Mouse (Mus musculus) adrenal gland, adult 18-20 months (tissue): ENCODE results near the gene Zbtb46. TPM values are rescaled to one million over a fixed set of nuclear protein-coding genes. Genes with fewer than 3 reads are reported as not detected.

Experiments
- DNase-seq, 2 experiments: peaks; one replicate each; pipeline ENCODE4 v3.0.0; 2021 to 2022; ENCODE audit warnings: low spot score in 2 of 2
- total RNA-seq, 2 experiments: library from RNA; stranded (reverse); gene quantifications; 1 replicate in 1 of 2; 2 replicates in 1 of 2; pipeline ENCODE4 v1.2.3; 2021

The Zbtb46 gene
- total RNA-seq, 2 experiments from 2014 or later = 12.0 to 16.2 TPM

DNA sequence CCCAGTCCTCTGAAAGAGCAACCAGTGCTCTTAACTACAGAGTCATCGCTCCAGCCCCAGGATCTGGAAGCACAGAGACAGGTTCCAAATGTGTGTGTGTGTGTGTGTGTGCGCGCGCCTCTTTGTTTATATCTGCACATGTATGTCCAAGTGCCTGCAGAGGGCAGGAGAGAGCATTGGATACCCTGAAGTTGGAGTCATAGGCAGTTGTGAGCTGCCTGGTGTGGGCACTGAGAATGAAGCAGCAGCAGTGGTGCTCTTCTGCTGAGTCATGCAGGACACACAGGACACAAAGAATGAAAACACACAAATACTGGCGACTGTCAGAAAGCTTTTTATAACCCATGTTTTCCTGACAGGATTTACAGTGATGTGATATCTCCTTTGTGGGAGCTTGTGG is 89.2 kb downstream of the Zbtb46 start:
- DNase-seq = no peak

DNA sequence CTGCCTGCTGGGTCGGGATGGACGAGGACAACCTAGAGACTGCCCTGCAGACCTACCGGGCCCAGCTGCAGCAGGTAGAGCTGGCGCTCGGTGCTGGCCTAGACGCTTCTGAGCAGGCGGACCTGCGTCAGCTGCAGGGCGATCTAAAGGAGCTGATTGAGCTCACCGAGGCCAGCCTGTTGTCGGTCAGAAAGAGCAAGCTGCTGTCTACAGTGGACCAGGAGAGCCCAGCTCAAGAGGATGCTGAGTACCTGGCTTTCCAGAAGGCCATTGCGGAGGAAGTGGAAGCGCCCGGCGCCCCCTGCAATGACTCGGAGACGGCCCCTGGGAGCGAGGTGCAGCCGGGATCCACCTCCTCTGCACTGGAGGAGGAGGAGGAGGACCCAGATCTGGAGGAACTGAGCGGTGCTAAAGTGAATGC is 93.6 kb downstream of the Zbtb46 start:
- DNase-seq = peak in 1 of 2 experiments; percentile 26

DNA sequence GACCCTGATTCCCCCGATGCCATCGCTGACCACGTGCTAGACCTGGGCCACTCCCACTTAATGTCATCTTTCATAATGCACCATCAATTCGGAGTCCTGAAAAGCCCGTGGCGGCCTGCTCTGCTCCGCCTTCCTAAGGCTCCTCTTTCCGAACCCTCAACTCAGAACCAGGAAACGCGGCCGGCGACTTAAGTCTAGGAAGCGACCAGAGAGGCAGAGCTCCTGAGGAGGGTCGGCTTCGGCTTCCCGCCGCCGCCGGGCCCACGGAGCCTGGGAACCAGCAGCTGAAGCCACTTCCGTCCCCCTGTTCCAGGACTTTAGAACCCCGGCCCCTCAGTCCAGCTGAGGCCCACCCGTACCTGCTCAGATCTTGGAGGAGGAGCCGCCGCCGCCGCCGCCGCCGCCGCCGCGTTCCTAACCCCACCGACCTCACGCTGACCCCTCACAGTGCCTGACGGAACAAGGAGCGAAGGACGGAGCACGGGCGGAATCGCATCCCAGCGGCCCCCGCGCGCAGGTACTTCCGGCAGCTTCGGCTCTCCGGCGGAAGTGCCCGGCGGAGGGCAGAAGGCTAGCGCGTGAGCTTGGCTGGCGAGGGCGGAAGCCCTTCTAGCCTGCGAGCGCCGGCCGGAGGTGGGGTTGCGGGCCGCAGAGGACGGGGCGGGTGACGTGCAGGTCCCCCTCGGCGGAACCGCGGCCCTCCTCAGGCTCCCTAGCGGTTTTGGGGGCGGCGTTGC is 94.2 kb downstream of the Zbtb46 start, which contains the start of the genes Zgpat and Arfrp1:
Zgpat (plus strand) TSS at position 69 of the 737 bp plus-strand sequence.
Arfrp1 (minus strand) TSS at position 545 of the 737 bp plus-strand sequence.
- peak; percentile 82 to 85 for DNase-seq

DNA sequence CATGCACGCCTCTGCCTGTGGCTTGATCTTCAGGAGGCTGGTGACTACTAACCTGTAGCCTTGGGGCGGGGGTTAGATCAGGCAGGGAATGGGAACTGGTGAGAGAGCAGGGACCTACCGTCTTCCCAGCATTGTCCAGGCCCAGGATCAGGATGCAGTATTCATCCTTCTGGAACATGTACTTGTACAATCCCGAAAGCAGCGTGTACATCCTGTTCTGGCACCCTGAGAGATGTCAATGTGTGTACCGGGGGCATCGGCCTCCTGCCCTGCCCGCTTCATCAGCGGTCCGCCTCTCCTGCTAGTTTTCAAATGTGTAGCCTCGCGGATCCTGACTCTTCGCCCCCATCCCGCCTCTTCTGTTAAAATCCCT is 94.8 kb downstream of the Zbtb46 start:
- no peak for DNase-seq

DNA sequence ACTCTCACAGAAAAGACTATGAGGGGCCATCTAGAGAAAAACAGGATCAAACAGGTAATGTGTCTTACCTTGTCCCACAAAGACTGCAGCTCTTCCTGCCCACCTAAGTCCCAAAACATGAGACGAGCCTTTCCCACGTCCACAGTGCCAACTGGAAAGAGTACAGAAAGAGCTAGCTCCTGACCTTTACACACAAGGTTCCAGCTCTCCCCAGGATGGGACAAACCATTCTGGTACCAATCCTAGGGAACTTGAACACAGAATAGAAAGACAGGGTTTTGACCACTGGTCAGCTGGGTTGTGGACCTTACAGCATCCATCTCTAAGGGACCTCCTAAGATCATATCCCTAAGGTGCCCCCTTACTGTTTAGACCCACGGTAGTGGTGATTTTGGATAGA is 95.3 kb downstream of the Zbtb46 start:
- DNase-seq = no peak

DNA sequence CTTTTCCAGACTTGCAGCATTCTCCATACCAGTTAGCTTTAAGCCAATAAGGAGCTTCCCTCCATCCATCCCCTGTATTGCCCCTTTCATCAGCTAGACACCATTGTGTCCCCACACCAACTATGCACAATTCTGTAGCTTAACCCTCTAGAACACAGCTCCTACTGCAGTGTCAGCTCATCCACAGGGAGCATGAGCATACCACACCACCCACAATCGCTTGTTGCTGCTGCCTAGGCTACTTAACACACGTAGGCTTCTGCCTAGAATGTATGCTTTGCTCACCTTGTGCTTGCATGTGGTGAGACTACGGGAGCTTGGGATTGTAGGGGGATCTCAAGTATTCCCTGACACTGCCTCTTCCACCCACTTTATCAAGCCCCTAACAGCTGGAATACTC is 102.4 kb downstream of the Zbtb46 start:
- no peak for DNase-seq

DNA sequence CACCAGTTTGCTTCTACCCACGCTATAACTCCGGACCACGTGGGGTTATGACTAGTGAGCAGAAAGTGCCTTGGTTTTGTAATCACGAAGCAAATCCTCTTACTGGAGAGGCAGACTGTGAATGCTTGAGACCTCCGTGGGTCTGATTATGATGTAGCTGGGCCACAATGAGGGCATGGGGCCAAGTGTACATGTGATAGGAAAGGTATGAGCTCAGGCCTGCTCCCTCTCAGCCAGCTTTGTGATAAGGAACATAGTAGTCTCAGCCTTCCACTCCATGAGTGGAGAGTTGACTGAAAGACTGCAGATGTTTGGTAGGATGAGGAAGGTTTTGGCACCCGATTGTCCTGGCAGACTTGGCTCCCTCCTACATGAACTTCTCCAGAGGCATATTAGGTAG is 116.5 kb downstream of the Zbtb46 start:
- no peak for DNase-seq

DNA sequence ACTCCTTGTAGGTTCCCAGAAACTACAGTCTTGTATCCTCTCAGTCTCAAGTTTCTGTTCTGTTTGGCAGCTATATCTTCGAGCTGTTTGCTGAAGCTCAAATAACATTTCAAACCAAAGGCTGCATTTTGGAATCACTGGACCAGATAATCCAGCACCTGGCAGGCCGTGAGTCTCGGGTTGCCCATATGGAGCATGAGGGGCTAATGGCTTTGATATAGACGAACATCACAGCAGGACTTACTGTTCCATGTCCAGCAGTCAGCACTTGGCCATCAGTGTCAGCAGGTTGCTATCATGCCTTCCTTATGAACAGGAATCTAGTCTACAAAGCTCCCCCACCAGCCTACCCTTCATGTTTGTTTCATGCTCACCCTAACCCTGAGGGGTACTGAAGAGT is 118.8 kb downstream of the Zbtb46 start:
- no peak for DNase-seq

Other genes starting within 250 kb of the Zbtb46 start
- gene Srms, start 246.2 kb downstream of the Zbtb46 start, total RNA-seq = under 1 TPM; 0.73 to 0.83 TPM
- gene Fndc11, start 239.4 kb downstream of the Zbtb46 start, total RNA-seq = under 1 TPM in 1 of 2 experiments, not detected in 1; 0.27 TPM
- gene Helz2, start 217.4 kb downstream of the Zbtb46 start, total RNA-seq = 10 to 100 TPM; 21.6 to 23.7 TPM
- gene Gmeb2, start 171.4 kb downstream of the Zbtb46 start, total RNA-seq = 10 to 100 TPM; 14.8 to 15.2 TPM
- gene Stmn3, start 144.9 kb downstream of the Zbtb46 start, total RNA-seq = 10 to 100 TPM; 14.6 to 18.7 TPM
- 10 to 100 TPM; 24.1 to 30.8 TPM for gene Rtel1, start 139.7 kb downstream of the Zbtb46 start, total RNA-seq
- 10 to 100 TPM; 50.8 to 51.0 TPM for gene Zgpat, start 94.5 kb downstream of the Zbtb46 start, total RNA-seq
- gene Arfrp1, start 94.0 kb downstream of the Zbtb46 start, total RNA-seq = 10 to 100 TPM; 48.9 to 51.8 TPM
- gene Lime1, start 79.3 kb downstream of the Zbtb46 start, total RNA-seq = 10 to 100 TPM; 17.1 to 23.0 TPM
- not detected for gene Abhd16b, start 33.8 kb upstream of the Zbtb46 start, total RNA-seq
- gene Tpd52l2, start 37.7 kb upstream of the Zbtb46 start, total RNA-seq = 100 to 1,000 TPM in 1 of 2 experiments, 10 to 100 TPM in 1; 96.6 to 100 TPM
- 10 to 100 TPM; 97.2 to 97.4 TPM for gene Dnajc5, start 61.1 kb upstream of the Zbtb46 start, total RNA-seq
- 10 to 100 TPM; 79.1 to 84.8 TPM for gene Uckl1, start 125.5 kb upstream of the Zbtb46 start, total RNA-seq
- 10 to 100 TPM; 60.6 to 65.2 TPM for gene Prpf6, start 132.4 kb upstream of the Zbtb46 start, total RNA-seq
- 10 to 100 TPM; 37.4 to 49.0 TPM for gene Zfp512b, start 133.4 kb upstream of the Zbtb46 start, total RNA-seq
- gene Samd10, start 139.8 kb upstream of the Zbtb46 start, total RNA-seq = 1 to 10 TPM; 8.3 to 8.7 TPM
- gene Gm29797, start 197.6 kb upstream of the Zbtb46 start, total RNA-seq = under 1 TPM in 1 of 2 experiments, not detected in 1; 0.42 TPM
- gene Sox18, start 212.2 kb upstream of the Zbtb46 start, total RNA-seq = 10 to 100 TPM; 25.7 to 41.7 TPM
- gene Tcea2, start 220.9 kb upstream of the Zbtb46 start, total RNA-seq = 1 to 10 TPM; 8.7 to 8.9 TPM
- gene Rgs19, start 234.6 kb upstream of the Zbtb46 start, total RNA-seq = 10 to 100 TPM; 18.8 to 22.5 TPM
- not detected for gene Lkaaear1, start 239.0 kb upstream of the Zbtb46 start, total RNA-seq